Mouse (Mus musculus) CD8-positive naive resting alpha-beta T cell, adult 2 months (primary cell): ENCODE results near the gene Zfp362.
A peak's percentile ranks its signal among the peaks of the same experiment; 100 is the strongest.

Experiments used
- DNase-seq, 2 experiments: peaks; one replicate each; pipeline ENCODE4 v3.0.0; 2022; ENCODE audit warnings: low read depth in 2 of 2, low spot score in 2 of 2

The Zfp362 gene

DNA sequence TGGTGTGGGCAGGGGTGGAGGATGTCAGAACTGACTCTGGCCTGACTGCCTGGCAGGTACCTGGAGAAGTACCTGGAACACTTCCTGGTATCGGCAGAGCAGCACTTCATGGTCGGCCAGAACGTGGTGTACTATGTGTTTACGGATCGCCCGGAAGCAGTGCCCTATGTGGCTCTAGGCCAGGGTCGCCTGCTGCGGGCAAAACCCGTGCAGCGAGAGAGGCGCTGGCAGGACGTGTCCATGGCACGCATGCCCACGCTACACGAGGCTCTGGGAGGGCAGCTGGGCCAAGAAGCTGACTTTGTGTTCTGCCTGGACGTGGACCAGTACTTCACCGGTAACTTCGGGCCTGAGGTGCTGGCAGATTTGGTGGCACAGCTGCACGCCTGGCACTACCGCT lies 38.9 kb downstream of the Zfp362 start:
- no peak for DNase-seq

DNA sequence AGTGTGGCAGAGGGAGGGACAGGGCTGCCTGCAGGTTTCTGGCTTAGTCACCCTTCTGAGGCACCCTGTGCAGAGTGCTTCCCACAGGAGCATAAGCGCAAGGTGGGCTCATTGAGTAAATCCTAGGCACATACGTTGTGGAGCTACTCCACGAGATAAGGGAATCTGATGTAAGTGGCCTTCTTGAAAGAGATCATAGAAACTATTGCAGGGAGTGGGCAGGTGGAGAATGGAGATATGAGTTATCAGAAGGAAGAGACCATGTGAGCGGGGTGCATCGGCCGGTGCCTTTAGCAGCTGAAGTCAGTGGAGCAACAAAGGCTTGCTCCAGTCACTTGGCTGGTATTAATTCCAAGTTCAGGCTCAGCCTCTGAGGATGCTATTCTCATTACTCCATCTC lies 45.8 kb downstream of the Zfp362 start:
- DNase-seq: no peak

DNA sequence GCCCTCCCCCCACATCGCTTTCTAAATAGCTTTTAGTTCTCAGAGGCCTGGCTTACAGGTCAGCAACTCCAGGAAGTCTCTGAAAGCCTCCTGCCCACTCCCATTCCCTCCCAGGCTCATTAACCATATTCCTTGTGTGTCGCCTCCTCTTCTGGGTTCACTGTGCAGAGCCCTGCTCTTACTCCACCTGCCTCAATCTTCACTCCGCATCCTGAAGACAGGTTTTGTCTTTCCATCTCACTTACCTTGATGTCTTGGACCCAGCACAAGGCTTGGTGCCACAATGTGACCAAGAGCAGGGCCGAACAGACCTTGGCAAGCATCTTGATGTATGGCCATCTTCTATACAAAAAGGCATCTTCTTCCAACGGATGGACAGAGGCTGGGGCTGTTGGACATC lies 46.6 kb downstream of the Zfp362 start:
- no peak for DNase-seq

DNA sequence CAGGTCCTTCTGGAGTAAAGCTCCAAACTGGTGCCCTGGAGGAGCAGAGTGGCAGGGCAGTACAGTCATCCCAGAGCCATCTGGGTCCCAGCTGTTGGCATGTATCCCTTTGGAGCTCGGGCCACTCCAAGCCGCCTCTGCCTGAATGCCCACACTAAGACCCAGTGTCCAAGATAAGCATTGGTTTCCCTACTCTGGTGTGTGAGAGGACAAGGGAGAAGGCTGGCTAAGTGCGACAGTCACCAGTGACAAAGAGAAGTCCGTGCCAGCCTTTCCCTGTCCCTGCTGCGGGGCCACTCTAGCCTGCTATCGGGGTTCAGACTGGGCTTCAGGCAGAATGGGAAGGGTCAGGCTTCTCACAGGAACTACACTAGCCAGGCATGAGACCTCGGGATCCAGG lies 49.9 kb downstream of the Zfp362 start:
- DNase-seq: no peak

DNA sequence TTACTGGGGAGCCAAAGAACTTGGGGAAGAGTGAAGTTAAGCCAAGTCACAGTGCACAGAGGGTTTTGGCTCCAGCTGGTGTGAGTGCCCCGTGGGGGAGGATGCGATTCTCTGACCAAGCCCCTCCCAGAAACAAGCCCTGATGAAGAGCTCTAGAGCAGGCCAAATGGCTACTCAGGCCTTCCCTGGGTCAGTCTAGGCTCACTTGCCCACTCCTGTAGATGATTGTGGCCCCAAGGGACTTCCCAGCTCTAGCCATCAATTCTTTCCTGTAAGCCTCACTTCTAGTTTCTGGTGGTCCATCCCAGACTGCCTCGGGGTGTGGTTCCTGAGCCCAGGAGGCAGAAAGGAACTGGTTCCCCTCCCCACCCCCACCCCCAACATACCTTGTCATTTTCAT lies 50.8 kb downstream of the Zfp362 start, which contains the start of gene A3galt2:
Gene A3galt2, plus strand, starts transcription at position 301 of the 400 bp plus-strand sequence.
- DNase-seq: no peak

DNA sequence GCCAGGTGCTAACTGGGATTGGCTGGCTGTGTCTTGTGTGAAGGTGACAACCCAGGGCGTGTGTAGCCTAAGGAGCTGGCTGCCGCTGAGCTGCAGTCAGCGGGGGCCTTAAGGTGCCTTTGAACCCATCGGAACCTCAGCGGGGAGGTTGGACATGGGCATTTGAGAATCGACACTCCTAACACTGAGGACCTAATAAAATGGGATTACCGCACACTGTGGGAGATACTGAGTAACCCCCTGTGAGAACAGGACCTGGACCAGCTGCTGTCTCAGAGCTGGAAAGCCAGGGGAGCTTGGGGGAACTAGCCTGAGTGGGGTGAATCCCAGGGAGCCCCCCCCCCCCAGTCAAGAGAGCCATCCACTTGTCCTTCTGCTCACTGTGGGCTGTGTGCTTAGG lies 52.3 kb downstream of the Zfp362 start:
- no peak for DNase-seq

DNA sequence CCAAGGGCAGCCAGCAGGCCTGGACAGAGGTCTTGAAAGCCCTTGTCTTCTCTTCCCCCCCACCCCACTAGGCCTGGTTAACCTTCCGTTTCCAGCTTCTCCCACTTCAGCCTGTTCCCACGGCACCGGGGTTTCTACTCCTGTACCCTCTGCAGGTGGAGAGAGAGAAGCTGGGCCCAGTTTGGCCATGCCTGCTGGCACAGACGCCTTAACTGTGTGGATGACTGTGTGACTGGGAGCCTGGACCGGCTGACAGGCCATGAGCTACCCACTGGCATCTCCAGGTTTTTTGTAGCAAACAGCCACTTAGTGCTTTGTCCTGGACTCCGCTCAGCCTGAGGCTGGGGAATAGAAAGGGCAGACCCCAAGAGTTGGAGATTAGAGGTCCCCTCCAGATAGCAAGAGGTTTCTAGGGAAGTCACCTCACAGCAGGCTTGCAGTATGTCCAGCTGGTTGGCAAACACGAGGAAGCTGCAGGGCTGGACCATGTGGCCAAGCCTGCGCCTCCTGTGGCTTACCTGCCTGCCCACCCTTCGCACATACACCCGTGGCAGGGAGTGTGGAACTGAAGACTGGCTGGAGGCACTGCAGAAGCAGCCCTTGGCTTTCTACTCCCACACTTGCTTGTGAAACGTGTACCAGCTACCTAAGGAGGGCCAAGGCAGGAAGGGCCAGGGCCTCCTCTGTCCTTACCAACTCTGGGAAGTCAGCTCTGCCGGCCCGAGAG lies 53.7 kb downstream of the Zfp362 start:
- DNase-seq: no peak

DNA sequence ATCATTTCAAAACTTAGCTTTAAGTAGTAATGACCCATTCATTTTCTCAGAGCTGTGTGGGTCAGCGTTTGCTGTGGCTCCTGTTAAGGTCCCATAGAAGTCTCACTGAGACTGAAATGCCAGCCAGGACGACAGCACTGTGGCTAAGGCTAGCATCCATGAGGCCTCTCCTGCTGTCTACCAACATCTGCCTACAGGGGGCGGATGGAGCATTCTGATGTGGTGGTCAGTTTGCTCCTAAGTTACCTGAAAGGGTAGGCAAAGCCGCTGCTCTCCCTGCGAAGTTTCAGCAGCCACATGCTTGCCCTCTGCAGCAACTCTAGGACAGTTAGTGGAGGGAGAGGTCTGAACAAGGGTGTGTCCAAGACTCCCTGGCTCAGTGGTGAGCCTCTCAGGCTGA lies 54.8 kb downstream of the Zfp362 start:
- no peak for DNase-seq

DNA sequence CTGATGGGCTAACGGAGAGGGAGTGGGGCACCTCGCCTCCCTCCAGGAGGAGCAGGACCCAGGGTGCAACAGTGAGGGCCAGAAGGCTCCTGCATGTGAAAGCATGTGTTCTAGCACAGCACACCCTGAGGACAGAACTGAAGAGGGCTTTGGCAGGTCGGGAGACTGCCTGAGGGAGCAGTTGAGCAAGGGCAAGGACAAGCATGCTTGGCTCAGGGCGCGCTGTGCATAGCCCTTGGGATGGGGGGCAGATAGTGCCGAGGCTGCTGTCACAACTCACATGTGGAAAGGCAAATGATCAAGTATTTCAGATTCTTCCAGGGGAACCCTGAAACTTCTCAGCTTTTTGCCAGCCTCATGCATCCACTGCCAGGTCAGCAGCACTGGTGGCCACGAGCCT lies 57.5 kb downstream of the Zfp362 start:
- no peak for DNase-seq

DNA sequence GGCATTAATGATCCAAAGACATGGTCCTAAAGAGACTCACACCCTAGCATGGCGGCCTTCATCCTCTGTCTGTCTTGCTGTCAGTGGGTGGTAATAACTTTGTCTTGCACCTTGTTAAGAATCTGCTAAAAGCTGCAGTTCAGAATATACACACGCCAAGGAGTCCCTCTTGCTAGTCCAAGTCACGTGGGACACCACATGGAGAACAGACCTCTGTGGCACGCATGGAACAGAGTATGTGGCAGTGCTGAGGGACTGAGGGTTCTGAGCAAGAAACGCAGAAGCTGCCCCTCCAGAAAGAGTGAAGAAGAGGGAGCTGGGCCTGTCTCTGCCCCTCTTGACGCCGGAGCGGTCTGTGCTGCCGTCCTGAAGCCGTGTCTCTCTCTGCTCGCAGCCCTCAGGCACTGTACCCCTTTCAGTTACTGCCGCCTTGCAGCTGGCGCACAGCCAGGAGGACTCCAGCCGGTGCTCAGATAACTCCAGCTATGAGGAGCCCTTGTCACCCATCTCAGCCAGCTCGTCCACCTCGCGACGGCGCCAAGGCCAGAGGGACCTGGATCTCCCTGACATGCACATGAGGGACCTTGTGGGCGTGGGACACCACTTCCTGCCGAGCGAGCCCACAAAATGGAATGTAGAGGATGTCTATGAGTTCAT lies 58.1 kb downstream of the Zfp362 start:
- no peak for DNase-seq

DNA sequence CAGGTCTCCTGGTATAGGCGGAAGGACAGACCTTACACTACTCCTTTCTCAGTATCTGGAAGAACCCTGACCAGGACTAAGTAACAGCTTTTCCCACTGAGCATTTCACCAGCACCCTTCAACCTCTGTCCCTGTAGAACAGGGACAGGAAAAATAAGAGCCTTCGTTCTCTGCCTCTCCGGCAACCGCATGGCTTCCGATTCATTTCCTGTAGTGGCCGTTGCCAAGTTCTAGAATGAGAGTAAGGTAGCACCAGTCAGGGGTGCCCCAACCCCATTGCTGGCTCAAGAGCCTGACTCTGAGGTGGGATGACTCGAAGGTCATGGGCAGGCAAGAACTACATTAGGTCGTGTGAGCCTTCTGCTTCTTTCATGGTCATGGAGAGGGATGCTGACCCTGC lies 60.7 kb downstream of the Zfp362 start:
- DNase-seq: no peak

DNA sequence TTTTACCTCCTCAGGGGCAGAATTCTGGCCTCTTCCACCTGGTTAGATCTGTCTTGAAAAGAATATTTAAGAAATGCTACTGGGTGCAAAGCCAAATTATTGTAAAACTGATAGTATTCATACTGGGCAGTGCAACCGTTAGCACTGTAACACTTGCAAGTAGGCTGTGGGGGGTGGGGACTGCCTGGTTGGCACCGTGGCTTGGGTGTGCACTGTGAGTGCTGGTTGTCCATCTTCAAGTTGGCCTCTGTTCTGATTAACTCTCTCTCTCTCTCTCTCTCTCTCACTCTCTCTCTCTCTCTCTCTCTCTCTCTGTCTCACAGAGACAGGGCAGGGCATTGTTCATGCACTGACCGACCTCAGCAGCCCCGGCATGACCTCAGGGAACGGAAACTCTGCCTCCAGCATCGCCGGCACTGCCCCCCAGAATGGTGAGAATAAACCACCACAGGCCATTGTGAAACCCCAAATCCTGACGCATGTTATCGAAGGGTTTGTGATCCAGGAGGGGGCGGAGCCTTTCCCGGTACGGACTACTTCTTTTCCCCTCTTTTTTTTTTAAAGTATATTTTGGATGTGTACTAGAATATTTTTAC lies 62.7 kb downstream of the Zfp362 start:
- DNase-seq: no peak

DNA sequence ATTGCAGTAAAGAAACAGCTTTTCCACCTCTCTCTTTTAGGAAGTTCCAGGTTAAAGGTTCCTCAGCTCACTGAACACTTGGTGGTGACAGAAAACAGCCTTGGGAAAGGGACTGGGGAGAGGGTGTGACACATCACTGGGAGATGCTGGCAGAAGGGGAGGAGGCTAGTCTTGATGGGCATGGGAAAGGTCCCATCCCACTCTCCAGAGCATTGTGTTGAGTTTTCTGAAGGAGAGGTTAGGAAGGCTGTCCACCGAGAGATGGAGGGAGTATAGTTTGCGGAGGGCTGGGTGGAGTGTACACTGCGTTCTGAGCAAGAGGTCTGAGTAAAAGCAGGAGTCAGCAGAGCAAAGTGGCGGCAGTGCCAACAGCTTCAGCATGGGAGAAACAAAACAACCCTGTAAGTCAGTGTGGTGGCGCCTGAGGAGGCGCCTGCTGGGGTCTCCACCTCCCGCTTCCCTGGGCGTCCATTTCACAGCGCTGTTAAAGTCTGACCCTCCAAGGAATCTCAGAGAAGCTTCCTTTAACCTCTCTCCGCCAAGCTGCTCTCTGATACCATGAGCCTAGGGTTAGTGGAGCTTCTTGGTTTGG lies 63.4 kb downstream of the Zfp362 start:
- DNase-seq: no peak

DNA sequence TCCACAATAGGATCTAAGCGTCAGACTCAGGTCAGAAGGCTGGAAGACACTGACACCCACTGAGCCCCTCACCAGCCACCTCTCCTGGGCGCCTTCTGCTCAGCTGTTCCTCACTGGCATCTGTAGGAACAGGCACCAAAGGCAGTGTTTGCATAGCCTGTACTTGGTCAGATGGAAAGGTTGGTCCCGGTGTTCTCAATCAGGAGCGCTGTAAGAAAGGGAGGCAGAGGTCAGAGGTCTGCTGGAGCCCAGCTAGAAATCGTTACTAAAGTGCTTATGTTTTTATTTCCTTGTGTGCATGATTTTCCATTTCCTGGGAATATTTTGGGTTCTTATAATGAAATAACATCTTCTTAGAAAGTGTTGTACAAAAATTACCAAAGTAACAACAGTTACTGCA lies 63.9 kb downstream of the Zfp362 start:
- no peak for DNase-seq

DNA sequence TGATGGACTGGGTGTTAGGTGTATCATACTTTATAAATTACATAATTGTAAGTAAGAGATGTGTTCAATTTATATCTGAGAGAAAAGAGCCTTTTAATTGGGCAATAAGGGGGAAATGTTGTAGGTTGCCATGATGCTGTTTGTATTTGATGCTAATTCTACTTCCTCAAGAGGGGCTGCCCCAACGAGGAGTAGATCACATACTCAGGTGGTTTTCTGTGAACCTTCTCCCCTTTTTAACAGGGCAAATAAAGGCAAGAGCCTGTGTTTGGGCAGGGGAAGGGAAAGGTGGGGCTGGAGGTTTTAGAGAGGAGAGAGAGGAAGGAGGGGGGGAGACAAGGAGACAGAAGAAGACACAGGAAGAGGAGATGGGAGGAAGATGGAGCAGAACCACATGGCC lies 65.0 kb downstream of the Zfp362 start:
- DNase-seq: no peak

DNA sequence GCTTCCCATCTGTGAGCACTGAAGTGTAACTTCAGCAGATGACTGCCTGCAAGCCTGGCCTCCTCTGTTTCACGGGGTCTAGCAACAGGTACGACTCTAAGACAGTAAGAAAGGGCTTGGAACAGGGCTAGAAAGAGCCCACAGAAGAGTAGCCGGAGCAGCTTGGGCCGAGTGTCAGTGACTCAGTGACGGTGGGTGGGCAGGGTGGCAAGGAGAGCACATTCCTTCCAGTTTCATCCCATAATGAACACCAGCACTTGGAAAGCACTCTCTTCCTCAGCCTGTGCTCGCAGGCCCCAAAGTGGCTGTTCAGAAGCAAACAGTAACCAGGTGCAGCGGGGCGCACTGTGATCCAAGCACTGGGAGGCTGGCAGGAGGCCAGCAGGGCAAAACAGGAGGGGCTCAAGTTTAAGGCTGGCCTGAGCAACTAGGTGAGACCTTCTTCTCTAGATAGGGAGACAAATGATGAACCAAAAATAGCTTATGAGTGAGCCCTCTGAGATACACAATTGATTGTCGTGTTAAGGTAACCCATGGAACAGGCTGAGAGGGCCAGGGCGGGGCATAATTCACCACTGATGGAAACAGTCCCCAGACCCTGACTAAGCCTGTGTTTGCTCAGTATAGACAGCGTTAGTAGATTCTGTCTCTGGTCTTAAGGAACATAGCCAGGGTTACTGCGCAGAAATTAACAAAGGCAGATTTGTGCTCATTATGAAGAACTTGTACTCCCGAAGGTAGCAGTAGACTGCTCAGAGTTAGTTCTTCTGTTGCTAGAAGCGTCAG lies 67.8 kb downstream of the Zfp362 start:
- DNase-seq: no peak

DNA sequence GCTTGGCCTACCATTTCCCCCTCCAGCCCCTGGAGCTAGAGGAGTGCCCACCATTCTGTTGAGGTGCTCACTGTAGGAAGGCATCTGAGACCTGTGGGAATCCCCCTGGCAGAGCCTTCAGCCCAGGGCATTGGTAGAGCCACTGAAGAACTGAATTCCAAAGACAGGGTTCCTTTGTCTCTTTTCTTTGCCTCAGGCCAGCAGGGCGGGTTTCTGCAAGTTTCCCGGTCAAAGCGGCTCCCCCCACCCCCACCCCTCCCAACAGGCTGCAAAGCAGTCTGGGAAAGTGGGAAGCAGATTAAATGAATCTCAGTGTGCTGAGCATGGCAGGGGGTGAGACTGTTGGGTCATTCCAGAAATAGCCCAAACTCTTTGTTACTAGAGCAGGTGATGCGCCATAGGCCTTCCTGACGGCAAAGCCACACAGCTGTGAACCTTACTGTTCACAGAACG lies 68.7 kb downstream of the Zfp362 start:
- no peak for DNase-seq

DNA sequence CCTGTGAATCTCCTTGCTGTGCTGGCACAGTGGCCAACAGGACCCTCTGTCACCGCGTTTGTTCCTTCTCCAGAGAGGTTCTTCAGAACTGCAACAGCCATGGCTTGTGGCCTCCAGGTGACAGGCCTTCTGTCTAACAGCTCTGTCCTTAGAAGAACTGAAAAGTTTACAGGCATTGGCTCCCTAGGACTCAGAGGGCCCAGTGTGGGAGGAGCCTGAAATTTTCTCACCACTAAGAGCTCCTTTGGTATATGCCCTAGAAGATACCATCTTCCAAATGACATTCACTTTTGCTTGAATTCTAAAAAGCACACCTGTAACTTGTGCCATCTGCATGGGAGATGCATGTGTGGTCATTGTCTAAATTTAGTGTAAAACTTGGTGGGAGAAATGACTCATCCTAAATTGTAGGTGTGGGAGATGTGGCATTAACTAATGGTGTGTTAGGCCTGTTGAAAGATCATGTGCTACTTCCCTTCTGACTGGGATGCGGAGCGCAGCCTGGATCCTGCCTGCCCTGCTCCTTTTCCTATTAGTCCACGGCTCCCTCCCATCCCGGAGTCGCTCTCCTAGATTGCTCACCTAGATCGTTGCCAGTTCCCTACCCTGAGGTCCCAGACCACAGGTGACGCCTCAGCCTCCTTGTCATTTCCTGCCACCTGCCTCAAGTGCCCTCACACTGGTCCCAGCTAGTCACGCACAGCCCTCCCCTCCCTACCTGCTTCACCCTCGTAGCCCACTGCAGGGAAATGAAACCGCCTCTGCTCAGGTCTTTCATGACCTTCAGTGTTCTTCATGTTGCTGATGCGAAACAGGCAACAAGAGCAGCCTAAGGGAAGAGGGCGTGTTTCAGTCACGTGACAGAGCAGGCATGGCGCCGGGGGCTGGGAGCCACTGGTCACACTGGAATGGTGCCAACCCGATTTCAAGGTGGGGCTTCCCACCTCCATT lies 70.8 kb downstream of the Zfp362 start:
- peak; percentile 65 to 74 for DNase-seq

DNA sequence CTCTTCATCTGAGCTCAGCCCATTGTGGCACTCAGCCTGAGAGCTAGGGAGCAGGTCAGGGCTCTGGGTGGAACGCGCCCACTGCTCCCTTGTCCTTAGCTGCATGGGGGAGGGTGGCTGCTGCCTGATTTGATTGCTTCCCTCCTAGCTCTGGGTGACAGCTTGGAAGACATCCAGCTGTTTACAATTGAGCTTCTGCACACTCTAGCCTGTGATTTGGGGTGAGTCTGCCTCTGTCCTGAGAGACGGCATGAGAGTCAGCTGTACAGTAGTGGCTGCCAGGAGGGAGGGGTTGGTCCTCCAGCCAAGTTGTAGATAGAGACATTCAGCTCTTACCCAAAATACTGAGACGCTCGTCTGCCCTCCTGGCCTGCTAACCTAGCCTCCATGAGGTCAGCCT lies 71.6 kb downstream of the Zfp362 start:
- DNase-seq: no peak

DNA sequence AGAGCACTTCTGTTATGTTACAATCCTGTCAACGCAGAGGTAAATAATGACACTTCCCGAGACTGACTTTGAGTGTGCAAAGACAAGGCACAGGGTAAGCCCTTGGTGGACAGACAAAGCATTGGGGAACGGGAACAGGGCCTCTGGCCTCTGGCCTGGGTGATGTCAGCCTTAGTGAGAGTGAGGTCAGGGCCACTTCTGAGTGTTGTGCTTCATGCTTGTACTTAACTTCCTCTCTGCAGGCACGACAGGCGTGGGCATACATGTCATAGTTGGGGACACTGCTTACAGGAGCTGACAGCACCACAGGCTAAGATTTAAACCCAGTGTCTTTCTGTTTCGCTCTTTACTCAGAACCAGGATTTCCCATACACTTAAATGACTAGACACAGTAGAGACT lies 72.3 kb downstream of the Zfp362 start:
- DNase-seq: no peak
